Mouse (Mus musculus) stomach, embryonic 14.5 days (tissue): Measurements from ENCODE around the gene Gps2. TPM values are rescaled to one million over a fixed set of nuclear protein-coding genes. Genes with fewer than 3 reads are reported as not detected.
A peak's percentile ranks its signal among the peaks of the same experiment; 100 is the strongest.

ENCODE experiments used
- ATAC-seq: fragments of 200-750 bp; cut with Nextera tagmentation; 2 replicates; pipeline ENCODE4 v1.8.0; 2017; ENCODE audit warnings: low read depth, moderate TSS enrichment; ENCODE audit not compliant: insufficient number of reproducible peaks, insufficient read depth, low FRiP score
- H3K27ac ChIP-seq: fragments of 300-500 bp; sonication (generic); 2 replicates; pipeline ENCODE4 v1.5.1; 2014; ENCODE audit warnings: mild to moderate bottlenecking, low read length, moderate library complexity, mixed read lengths
- H3K27me3 ChIP-seq: fragments of 300-500 bp; sonication (generic); 2 replicates; pipeline ENCODE4 v1.6.1; 2014; ENCODE audit warnings: low read length, control low read depth, mixed read lengths; ENCODE audit not compliant: control insufficient read depth, insufficient read depth
- H3K36me3 ChIP-seq: fragments of 300-500 bp; sonication (generic); 2 replicates; pipeline ENCODE4 v1.6.1; 2014; ENCODE audit warnings: mild to moderate bottlenecking, control low read depth, low read length, moderate library complexity, mixed read lengths; ENCODE audit not compliant: control insufficient read depth, insufficient read depth
- H3K4me1 ChIP-seq: fragments of 300-500 bp; sonication (generic); 2 replicates; pipeline ENCODE4 v1.6.1; 2014; ENCODE audit warnings: low read length, control low read depth, mixed read lengths; ENCODE audit not compliant: control insufficient read depth, insufficient read depth
- H3K4me2 ChIP-seq: fragments of 300-500 bp; sonication (generic); replicated peaks from 2 replicates; pipeline ENCODE4 v1.6.1; 2014; ENCODE audit warnings: low read depth, low read length, control low read depth
- H3K4me3 ChIP-seq: fragments of 300-500 bp; sonication (generic); 2 replicates; pipeline ENCODE4 v1.5.1; 2014; ENCODE audit warnings: low read depth, low read length, control low read depth
- H3K9ac ChIP-seq: fragments of 300-500 bp; sonication (generic); replicated peaks from 2 replicates; pipeline ENCODE4 v1.6.1; 2014; ENCODE audit warnings: low read depth, mild to moderate bottlenecking, control low read depth, low read length, moderate library complexity, mixed read lengths
- H3K9me3 ChIP-seq: fragments of 300-500 bp; sonication (generic); 2 replicates; pipeline ENCODE4 v1.6.1; 2016; ENCODE audit warnings: low read depth, low read length, control low read depth; ENCODE audit not compliant: control insufficient read depth
- WGBS: fragments of 180-500 bp; shearing (Covaris S2); extraction: QIAGEN DNeasy Blood & Tissue Kit; methylation state at CpG from one replicate; pipeline ENCODE4 v1.1.7; 2014; 5-methylcytosine and 5-hydroxymethylcytosine counted together
- polyA plus RNA-seq: library from polyadenylated mRNA; unstranded; fragments of >200 nt; fragmentation: Nextera tagmentation; extraction: Ambion mirVana; gene quantifications from 2 replicates; pipeline ENCODE4 v1.2.1, GENCODE M21; 2014

Gps2 gene
- polyA plus RNA-seq, 1 experiment from 2014 or later: 80.0 TPM

DNA sequence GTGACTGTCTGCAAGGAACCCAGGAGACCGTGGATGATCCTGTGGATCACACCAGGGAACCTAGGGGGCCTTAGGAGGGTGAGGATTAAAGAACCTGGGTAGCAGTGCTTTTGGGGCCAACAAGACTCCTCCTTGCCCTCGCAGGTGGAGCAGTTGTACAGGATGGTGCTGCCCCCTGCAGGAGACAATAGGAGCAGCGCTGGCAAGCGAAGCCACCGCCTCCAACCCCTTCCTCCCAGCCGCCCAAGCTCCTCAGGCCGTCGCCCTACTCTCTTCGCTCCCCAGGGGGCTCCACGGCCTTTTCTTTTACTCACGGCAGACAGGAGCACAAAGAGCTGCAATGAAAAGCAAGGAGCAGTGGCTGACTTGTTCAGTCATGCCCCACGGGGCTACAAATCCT lies 36.8 kb upstream of the Gps2 start:
- Histone ChIP-seq H3K4me1 (peaks cover 23% of the 10 kb centered on the region), H3K4me3 (no peak overlapping the region), H3K36me3 (no peaks in the 10 kb centered on the region), H3K27ac (peak overlapping the region; percentile 28; the same call in 1 of the 2 replicates), H3K4me2 (peak overlapping the region; percentile 19), H3K9ac (no peak overlapping the region), H3K27me3 (no peaks in the 10 kb centered on the region), H3K9me3 (no peaks in the 10 kb centered on the region)
- ATAC-seq: no peak
- WGBS: 3% methylated on average over 12 of the region's 12 CpGs

DNA sequence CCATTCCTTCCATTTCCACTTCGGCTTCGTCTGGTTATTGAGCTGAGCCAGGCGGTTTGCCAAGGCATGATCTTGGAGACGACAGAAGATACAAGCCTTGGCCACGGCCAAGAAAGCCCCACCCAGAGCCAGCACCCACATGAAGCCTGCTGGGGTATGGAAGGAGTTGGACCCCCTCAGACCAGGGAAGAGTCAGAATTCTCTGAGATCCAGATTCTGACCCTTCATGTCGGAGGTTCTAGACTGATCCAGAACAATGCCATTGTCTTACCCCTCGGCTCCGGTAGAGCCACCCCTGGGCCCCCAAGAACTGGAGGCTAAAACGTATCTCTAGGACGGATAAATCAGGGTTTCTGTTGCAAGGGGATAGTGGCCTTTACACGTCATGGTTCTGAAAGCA lies 35.8 kb upstream of the Gps2 start, which contains the start of gene Tmem95:
Tmem95 (minus strand) TSS at position 141 of the 400 bp plus-strand sequence.
- no peaks in the 10 kb centered on the region for H3K36me3 ChIP-seq
- no peak within 1 kb of the TSS for H3K4me3 ChIP-seq
- no peaks in the 10 kb centered on the region for H3K27me3 ChIP-seq
- 85% methylated on average over 11 of the region's 11 CpGs for WGBS
- ATAC-seq: no peak
- H3K27ac ChIP-seq: 0 out of 2 replicates have a peak within 1 kb of the TSS, but pooled peaks have one; percentile 28
- no peaks in the 10 kb centered on the region for H3K9me3 ChIP-seq
- peaks cover 23% of the 10 kb centered on the region for H3K4me1 ChIP-seq
- H3K9ac ChIP-seq: no peak within 1 kb of the TSS
- peak within 1 kb of the TSS; percentile 19 for H3K4me2 ChIP-seq

DNA sequence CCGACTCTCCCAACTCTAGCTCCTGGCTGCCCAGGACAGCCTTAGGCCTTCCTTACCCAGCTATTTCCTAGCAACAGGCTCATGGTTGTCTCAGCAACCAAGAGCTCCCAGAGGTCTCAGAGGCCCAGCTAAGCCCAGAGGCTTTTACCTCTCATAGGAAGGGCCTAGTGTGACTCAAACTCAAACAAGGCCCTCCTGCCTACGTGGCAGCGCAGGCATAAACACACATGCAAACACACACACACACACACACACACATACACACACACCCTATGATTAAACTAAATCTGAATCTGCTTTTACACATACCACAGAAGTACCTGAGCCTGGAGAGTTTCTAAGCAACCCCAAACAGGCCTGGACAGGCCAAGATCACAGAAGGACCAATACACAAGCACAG lies 35.3 kb upstream of the Gps2 start:
- Histone ChIP-seq H3K4me3 (no peak overlapping the region), H3K9ac (no peak overlapping the region), H3K27me3 (no peaks in the 10 kb centered on the region), H3K9me3 (no peaks in the 10 kb centered on the region), H3K4me2 (no peak overlapping the region), H3K27ac (0 out of 2 replicates have a peak overlapping the region, but pooled peaks have one; percentile 7), H3K36me3 (no peaks in the 10 kb centered on the region), H3K4me1 (peaks cover 23% of the 10 kb centered on the region)
- ATAC-seq: no peak
- 78% methylated on average over 3 of the region's 3 CpGs for WGBS

DNA sequence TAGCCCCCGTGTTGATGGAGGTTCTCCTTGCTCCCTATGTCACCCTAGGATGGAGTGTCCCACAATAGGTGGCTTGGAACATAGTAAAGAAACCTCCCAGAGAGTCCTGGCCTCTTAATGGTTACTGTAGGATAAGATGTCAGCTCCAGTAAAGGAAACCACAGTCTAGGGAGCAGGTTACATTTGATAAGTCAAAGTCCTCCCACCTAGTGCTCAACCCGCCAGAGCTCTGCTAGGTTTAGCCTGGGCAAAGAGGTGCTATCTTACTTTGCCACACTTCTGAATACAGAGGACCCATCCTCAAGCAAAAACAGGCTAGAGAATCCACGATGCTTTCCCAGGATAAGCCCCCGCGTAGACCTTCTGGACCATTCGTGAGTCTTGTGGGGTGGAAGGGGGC lies 34.7 kb upstream of the Gps2 start:
- 83% methylated on average over 6 of the region's 6 CpGs for WGBS
- no peak for ATAC-seq
- H3K4me2 ChIP-seq: peak overlapping the region; percentile 71
- no peaks in the 10 kb centered on the region for H3K36me3 ChIP-seq
- 0 out of 2 replicates have a peak overlapping the region, but pooled peaks have one; percentile 7 for H3K27ac ChIP-seq
- H3K27me3 ChIP-seq: no peaks in the 10 kb centered on the region
- H3K4me3 ChIP-seq: peak overlapping the region; percentile 37
- H3K4me1 ChIP-seq: peaks cover 23% of the 10 kb centered on the region
- H3K9ac ChIP-seq: no peak overlapping the region
- no peaks in the 10 kb centered on the region for H3K9me3 ChIP-seq

DNA sequence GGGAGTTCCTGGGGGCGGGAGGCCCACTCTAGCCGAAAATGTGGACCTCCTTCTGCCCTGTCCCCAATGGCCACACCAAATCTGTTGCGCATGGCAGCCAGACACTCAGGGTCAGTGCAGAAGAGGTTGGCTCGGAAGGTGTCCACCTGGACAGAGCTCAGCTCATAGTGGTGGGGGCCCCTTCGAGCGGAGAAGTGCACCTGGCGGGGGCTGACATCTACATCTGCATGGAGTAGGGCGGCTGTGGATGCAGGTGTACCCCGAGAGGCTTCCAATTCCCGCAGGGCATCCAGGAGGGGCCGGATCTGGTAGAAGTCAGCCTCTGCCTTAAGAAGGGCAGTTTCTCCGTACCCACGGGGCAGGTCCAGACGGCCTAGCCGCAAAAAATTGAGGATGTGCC lies 34.0 kb upstream of the Gps2 start:
- Histone ChIP-seq H3K27ac (no peak overlapping the region), H3K9ac (peak overlapping the region; percentile 25; the same call in 1 of the 2 replicates), H3K4me1 (peaks cover 23% of the 10 kb centered on the region), H3K36me3 (no peaks in the 10 kb centered on the region), H3K27me3 (no peaks in the 10 kb centered on the region), H3K4me3 (peak overlapping the region; percentile 37), H3K9me3 (no peaks in the 10 kb centered on the region), H3K4me2 (peak overlapping the region; percentile 71)
- ATAC-seq: no peak
- 46% methylated on average over 15 of the region's 15 CpGs for WGBS

DNA sequence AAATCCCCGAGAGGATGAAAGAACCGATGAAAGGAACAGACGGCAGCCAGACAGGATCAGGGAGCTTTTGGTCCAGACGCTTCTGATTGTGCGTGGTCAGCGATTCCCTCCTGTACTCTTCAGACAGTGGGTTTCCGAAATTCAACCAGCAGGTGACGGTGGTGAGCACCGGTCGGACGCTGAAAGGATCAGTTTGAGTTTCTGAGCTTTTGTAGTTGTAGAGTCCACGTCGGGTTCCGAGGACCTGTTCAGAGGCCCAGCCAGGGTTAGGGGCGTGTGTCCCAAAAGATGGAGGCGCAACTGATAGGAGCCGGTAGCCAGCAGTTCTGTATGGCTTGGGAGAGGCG lies 33.2 kb upstream of the Gps2 start:
- peak overlapping the region; percentile 89 for H3K27ac ChIP-seq
- under 1% methylated on average over 18 of the region's 18 CpGs for WGBS
- H3K9me3 ChIP-seq: no peaks in the 10 kb centered on the region
- H3K4me1 ChIP-seq: peaks cover 22% of the 10 kb centered on the region
- peak; percentile 43; the same call in 1 of the 2 replicates for ATAC-seq
- peak overlapping the region; percentile 25; the same call in 1 of the 2 replicates for H3K9ac ChIP-seq
- no peaks in the 10 kb centered on the region for H3K27me3 ChIP-seq
- H3K4me2 ChIP-seq: peak overlapping the region; percentile 71
- H3K4me3 ChIP-seq: peak overlapping the region; percentile 37
- no peaks in the 10 kb centered on the region for H3K36me3 ChIP-seq

DNA sequence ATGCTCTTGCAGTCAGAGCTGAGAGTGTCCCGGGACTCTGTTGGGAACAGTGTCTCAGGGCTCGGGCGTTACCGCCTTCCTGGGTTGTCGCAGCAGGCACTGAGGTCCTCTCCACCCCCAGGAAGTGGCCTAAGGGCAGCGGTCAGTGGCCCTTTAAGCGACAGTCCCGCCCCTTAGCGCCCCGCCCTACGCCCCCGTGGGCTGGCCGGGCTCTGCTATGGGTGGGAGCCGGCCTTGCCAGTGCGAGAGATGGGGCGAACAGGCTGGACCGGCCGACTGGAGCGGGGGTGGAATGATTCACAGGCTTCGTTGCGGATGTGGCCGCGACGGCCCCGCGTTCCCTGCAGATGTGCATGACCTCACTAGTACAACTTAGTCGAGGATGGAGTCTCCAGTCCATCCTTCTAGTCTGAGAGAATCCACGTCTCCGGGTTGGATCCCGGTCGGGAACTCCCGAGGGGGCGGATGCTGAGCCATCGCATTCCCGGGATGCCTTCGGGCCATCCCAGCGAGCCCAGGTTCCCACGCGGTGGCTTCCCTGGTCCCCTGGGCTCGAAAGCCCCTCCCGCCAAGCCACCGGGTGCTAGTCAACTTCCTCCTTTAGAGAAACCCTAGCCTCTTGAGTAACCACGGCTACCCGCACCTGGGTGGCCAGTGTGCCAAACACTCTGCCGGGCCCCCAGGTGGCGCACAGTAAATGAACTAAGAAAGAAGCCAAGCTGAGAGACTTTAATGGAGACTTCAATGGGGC lies 32.7 kb upstream of the Gps2 start, which contains the start of gene Kctd11:
Kctd11 (minus strand) TSS at position 554 of the 751 bp plus-strand sequence.
- ATAC-seq: peak; percentile 87
- Histone ChIP-seq H3K9me3 (no peaks in the 10 kb centered on the region), H3K27me3 (no peaks in the 10 kb centered on the region), H3K27ac (peak within 1 kb of the TSS; percentile 89), H3K4me3 (peak within 1 kb of the TSS; percentile 37), H3K4me2 (peak within 1 kb of the TSS; percentile 71), H3K4me1 (peaks cover 17% of the 10 kb centered on the region), H3K36me3 (no peaks in the 10 kb centered on the region), H3K9ac (peak within 1 kb of the TSS; percentile 49)
- under 1% methylated on average over 46 of the region's 46 CpGs for WGBS

DNA sequence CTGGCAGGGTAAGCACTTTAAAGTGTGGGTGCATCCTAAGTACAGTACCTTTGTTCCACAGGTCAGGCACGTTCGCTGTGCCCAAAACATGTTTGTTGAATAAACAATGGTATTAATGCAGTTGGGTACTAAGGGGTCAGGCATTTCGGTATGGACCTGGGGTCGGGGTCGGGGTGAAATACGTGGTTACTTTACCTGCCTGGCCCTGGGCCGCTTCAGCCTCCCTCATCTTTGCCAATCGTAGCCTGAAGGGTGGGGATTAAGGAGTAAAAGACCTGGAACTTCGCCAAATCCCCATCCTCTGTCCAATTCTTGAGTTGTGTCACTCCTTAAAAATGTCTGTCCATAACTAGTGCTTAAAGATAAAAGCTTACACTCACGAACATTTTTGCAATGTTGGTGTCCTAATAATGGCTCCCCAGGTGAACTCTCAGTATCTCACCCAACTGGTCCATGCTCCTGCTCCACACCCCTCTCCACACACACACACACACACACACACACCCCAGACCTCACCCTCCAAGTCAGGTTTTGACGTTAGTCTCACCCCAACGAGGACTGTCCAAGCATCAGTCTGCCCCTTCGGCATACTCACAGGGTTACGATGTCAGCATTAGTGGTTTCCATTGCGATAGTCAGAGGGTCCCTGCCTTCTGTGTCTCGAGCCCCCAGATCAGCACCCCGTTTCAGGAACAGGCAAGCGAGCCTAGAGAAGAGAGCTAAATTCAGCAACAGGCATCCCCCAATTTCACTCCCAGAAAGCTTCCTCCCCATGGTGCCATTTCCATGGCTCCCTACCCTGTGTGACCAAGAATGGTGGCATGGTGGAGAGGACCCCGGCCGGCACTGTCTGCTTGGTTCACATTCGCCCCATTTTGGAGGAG lies 31.7 kb upstream of the Gps2 start:
- peak overlapping the region; percentile 71 for H3K4me2 ChIP-seq
- 56% methylated on average over 21 of the region's 21 CpGs for WGBS
- H3K4me1 ChIP-seq: peaks cover 16% of the 10 kb centered on the region
- H3K27ac ChIP-seq: peak overlapping the region; percentile 89
- no peaks in the 10 kb centered on the region for H3K27me3 ChIP-seq
- ATAC-seq: no peak
- H3K36me3 ChIP-seq: no peaks in the 10 kb centered on the region
- peak overlapping the region; percentile 49; the same call in 1 of the 2 replicates for H3K9ac ChIP-seq
- peak overlapping the region; percentile 37 for H3K4me3 ChIP-seq
- H3K9me3 ChIP-seq: no peaks in the 10 kb centered on the region
